Comparison of ENCODE assay signal across 12 mouse cellular contexts in the genomic region with DNA sequence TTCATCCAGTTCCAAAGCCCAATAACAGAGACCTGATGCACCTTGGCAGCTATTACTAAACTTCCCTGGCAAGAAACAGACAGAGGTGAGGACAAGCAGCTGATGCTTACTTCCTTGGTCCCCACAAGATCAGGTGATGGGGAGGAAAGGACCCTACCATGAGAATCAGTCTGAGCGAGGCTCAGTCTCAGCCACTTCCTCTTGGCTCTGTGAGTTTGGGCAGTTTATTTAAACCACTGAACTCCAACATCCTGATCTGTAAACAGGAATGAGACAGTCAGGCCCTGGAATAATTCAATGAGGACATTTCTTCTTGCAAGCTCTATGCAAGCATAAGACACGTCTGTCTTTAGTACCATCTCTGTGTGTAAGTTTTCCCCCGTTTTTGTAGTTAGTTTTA.
"Had no signal": no experiment of that assay in that cellular context is flagged by ENCODE, and none has a peak within 500 bp of the region (broad histone marks: within the 10 kb centered on the region; RNA-seq: fewer than 3 reads in every experiment).

No protein-coding gene starts in this region.

- H3K36me3 ChIP-seq: intestine, embryonic 15.5 days; limb, embryonic 12.5 days; liver, embryonic 15.5 days; lung, embryonic 15.5 days; midbrain, embryonic 13.5 days had no signal

- H3K4me3 ChIP-seq: intestine, embryonic 15.5 days; layer of hippocampus, adult 2 months; limb, embryonic 12.5 days; liver, embryonic 15.5 days; lung, embryonic 15.5 days; midbrain, embryonic 13.5 days had no signal

- H3K9ac ChIP-seq: intestine, embryonic 15.5 days; limb, embryonic 12.5 days; liver, embryonic 15.5 days; lung, embryonic 15.5 days; midbrain, embryonic 13.5 days had no signal

- H3K4me1 ChIP-seq: intestine, embryonic 15.5 days; liver, embryonic 15.5 days; lung, embryonic 15.5 days; midbrain, embryonic 13.5 days had no signal

- H3K4me2 ChIP-seq: intestine, embryonic 15.5 days; limb, embryonic 12.5 days; liver, embryonic 15.5 days; lung, embryonic 15.5 days; midbrain, embryonic 13.5 days had no signal

- H3K9me3 ChIP-seq: intestine, embryonic 15.5 days; limb, embryonic 12.5 days; liver, embryonic 15.5 days; lung, embryonic 15.5 days; midbrain, embryonic 13.5 days had no signal

- H3K27me3 ChIP-seq: intestine, embryonic 15.5 days; limb, embryonic 12.5 days; liver, embryonic 15.5 days; lung, embryonic 15.5 days; midbrain, embryonic 13.5 days had no signal

- ATAC-seq: intestine, embryonic 15.5 days; midbrain, embryonic 13.5 days had no signal

- H3K27ac ChIP-seq: intestine, embryonic 15.5 days; kidney, postnatal 0 days; layer of hippocampus, adult 2 months; limb, embryonic 12.5 days; liver, embryonic 15.5 days; lung, embryonic 15.5 days; midbrain, embryonic 13.5 days had no signal

- DNase-seq: kidney, adult 8-10 months; kidney, postnatal 4 days; liver; right cerebral cortex, postnatal 14 days; thymus, postnatal 4 days had no signal
